Mouse (Mus musculus) left cerebral cortex, adult 9 months (tissue): ENCODE measurements around the gene Rab6b.

ENCODE experiments used
- DNase-seq, 2 experiments: peaks; one replicate each; pipeline ENCODE4 v3.0.0; 2022; ENCODE audit warnings: low spot score in 2 of 2

Gene Rab6b

GRCm38 (mm10) chr9:103205786-103206185 is 94.2 kb downstream of the Rab6b start:
- no peak for DNase-seq

DNA sequence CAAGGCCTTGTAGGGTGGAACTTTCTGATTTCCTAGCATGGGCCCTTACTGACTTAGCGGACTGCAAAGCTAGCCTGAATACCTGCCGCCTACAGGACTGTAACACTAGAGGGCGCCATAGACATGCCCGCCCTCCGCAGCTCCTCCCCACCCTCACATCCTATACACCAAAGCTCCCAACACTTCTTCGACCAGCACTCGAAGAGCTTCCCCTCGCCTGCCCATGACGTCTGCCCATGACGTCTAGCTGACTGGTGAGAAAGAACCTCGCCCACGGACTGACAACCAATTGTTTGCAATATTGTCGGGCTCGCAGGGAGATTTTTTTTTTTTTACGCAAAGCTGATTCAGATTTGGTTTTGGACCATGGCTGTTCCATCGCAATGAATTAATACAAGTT is 96.3 kb downstream of the Rab6b start:
- DNase-seq = peak in 1 of 2 experiments; percentile 75

GRCm38 (mm10) chr9:103208802-103209423 is 97.3 kb downstream of the Rab6b start:
- DNase-seq = no peak

DNA sequence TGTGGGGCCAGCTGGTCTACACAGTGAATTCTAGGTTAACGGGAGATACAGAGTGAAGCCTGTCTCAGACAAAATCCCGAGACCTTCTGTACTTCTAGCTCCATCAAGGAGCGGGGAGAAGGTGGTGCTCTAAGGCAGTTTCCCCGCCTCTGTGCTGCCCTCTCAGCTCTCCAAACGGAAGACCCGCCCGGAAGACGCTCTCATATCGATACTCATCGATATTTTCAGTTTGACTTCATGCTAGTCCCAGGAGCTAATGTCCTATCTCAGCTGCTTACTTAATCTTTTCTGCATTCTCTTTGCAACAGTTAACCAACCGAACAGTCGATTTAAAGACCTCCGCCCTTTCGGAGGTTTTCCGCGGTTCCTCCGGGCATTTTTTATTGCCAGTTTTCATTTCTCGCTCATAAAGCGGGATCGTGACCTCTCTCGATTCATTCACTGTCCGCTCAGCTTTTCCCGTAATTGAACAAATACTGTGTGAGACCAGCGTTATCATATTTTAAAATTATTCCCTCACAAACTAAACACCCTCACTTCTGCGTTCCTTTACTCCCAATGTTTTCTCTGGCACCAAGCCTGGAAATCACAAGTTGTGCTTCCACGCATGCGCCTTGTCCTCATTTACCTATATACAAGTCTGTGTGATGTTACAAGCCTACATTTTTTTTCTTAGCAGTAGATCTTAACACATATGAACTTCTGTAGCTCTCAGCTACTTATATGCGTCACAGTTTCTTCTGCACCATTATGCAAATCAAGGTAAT is 101.2 kb downstream of the Rab6b start:
- DNase-seq = no peak

GRCm38 (mm10) chr9:103213631-103214030 is 102.0 kb downstream of the Rab6b start:
- no peak for DNase-seq

- no peak for DNase-seq
These were observed 102.7 kb downstream of the Rab6b start for GRCm38 (mm10) chr9:103214281-103214680.

- DNase-seq = no peak
These were observed 113.1 kb downstream of the Rab6b start for GRCm38 (mm10) chr9:103224721-103225120.

DNA sequence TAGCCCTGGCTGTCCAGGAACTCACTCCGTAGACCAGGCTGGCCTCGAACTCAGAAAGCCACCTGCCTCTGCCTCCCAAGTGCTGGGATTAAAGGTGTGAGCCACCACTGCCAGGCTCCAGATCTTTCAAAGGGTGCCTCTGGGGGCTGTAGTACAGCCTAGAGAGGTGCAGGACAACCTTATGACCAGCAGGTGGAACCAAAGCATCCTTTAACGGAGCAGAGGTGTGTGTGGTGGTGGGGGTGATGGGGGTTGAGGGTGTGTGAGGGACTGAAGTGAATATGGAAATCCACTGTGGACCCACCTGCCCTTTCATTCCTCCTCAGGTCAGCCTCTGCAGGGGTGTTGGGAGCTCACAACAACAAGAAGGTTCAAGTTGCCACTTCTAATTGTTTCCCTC is 113.9 kb downstream of the Rab6b start:
- DNase-seq = no peak

- DNase-seq = no peak
These were observed 115.2 kb downstream of the Rab6b start for GRCm38 (mm10) chr9:103226806-103227205.

DNA sequence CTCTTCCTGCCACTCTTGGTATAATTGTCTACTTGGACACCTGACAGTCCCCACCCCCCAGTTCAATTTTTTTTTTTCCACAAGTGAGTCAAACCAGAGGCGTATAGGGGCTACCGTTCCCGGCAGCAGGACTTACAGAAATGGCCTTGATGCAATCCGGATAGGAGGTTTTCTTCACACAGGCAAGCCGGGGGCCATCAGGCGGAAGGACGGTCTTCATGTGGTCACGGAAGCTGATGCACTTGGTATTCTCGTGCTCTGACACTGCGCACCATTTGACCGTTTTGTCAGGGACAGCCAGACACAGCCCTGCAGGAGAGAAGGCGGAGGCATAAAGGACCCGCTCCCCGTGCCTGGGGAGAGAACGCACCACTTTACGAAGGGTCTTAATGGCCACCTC is 116.2 kb downstream of the Rab6b start:
- no peak for DNase-seq

DNA sequence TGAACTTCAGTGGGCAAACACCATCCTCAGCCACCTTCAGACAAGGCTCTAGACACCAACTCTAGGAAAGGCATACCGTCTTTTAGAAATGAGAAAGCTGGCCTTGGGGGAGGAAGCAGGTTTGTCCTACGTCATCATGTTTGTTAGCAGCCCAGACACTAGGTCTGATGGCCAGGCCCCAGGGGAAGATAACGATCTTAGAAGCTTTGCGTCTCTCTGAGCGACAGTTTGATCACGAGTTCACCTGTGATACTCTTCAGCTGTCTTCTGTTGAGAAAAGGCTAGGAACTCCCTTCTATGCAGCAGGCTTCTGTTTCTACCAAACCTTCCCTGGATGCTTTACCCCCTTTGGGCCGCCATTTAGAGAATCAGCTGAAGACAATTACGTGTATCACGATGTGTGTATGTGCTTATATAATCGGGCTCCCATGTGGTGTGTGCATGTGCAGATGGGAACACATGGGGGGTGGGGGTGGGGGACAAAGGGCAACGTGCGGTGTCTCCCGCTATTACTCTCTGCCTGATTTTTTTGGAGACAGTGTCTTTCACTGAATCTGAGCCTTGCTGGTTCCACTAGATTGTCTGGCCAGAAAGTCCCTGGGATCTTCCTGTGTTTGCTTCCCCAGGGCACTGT is 116.9 kb downstream of the Rab6b start:
- no peak for DNase-seq

GRCm38 (mm10) chr9:103229037-103229867 is 117.7 kb downstream of the Rab6b start:
- DNase-seq = no peak

GRCm38 (mm10) chr9:103230151-103230951 is 118.8 kb downstream of the Rab6b start, which contains the start of the genes Gm20425 and Trf:
TSS of gene Gm20425 (minus strand) at chr9:103230307.
TSS of gene Trf (minus strand) at chr9:103230444.
- peak; percentile 65 to 76 for DNase-seq

GRCm38 (mm10) chr9:103232232-103233005 is 120.8 kb downstream of the Rab6b start:
- DNase-seq = no peak

GRCm38 (mm10) chr9:103233006-103233395 is 121.4 kb downstream of the Rab6b start:
- DNase-seq = no peak

DNA sequence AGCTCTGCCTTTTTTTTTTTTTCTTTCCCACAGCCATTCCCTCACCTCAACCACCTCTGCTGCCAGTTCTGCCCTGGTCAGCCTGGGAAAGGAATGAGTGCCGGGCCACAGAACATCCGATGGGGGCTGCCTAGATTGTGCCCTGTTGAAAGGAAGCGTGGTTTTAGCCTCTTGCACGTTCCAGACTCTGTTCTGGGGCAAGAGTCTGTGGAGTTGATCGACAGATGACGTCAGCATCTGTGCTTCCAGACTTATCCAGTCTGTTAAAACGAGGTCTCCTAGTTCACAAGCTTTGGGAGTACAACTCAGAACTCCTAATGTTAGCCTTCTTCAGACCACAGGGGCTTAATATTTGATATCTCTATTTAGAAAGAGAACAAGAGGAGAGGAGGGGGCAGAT is 122.5 kb downstream of the Rab6b start:
- no peak for DNase-seq

DNA sequence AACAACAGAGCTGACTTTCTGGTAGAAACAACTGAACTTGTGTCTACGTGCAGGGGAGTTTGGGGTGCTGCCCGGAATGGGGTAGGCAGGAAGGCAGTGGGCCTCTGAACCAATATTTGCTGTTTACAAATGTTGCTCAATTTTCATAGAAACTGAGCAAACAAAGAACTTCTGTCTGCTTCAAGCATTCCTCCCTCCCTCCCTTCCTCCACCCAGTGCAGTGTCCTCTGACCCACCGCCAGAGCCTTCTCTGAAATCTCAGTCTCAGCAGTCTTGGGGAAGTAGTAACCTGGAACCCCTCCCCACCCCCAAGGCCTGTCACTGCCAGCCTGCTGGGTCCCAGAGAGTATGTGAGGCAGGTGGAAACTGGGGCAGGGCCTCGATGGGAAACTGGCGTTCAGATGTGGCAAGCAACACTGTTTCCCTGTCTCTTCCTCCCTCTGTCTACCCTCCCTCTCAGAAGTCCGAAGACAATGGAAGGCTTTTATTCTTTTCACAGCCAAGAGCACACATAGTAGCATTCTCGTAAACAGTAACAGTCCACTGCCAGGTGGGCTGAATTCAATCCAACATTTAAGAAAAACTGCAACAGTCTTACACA is 123.1 kb downstream of the Rab6b start:
- DNase-seq = peak in 1 of 2 experiments; percentile 36
